Mouse (Mus musculus): Measurements from ENCODE around the gene Catspere2. TPM values are rescaled to one million over a fixed set of nuclear protein-coding genes. Genes with fewer than 3 reads are reported as not detected.
A peak's percentile ranks its signal among the peaks of the same experiment; 100 is the strongest.
"Not testable (repeated sequence)": the region's sequence is repeated elsewhere in the genome, so short reads cannot be mapped to it uniquely, and the experiment has no call there.

The Catspere2 gene
- not detected in 2 replicates for polyA plus RNA-seq (2012; ENCODE audit: insufficient read depth, insufficient read length, missing spikeins)

DNA sequence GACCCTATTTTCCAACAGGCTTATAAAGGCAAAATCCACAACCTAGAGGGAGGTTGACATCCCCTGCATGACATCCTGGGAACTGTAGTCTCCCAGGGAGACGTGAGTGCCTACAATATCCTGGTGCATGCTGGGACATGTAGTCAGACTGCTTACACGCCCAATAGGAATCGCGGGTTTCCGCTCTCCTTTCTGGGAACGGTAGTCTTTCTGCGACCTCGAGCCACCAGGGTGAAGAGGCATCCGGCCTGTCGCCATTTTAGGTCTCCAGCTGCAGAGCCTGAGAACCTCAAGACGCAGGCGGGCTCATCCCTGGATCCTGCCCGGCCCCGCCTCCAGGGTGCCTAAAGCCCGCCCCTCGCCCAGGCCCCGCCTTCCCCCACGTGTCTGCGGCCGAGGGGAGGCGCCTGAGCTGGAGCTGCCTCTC is at the start of gene Catspere2:
Gene Catspere2 (plus strand): TSS at position 400 of the 427 bp plus-strand sequence.
- not testable (repeated sequence) for H3K27ac ChIP-seq (replicated peaks; ENCODE audit: low read depth, low read length); H3K4me1 ChIP-seq (ENCODE audit: control insufficient read depth, insufficient read depth, insufficient read length, low read length)
- peak within 1 kb of the TSS; percentile 72 for H3K4me3 ChIP-seq (ENCODE audit: insufficient read depth, low read depth, low read length)

DNA sequence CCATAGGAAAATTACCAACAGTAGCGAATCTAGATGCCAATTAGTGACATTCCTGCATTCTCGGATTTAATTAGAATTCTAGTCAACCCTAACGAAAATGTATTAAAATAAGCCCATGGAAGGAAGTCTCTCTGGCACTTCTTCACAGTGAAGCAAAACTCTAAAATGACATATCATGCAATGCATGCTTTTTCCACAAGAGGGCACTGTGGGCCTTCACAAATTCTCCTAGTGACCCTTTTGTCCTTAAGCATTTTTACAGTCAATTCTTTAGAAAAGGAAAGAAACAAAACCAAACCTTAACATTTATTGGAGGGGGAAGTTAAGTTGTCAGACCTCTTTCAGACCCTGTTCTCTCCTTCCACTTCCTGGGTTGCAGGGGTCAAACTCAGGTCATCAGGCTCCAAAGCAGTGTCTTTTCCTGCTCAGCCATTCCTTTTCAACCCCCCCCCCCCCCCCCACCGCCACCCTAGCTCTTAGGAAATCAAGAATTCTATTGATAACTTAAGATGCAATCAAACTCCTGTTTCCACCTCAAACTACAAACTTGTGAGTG is 42.7 kb upstream of the Catspere2 start:
- H3K4me1 ChIP-seq (ENCODE audit: control insufficient read depth, insufficient read depth, insufficient read length, low read length); H3K27ac ChIP-seq (replicated peaks; ENCODE audit: low read depth, low read length); H3K4me3 ChIP-seq (ENCODE audit: insufficient read depth, low read depth, low read length): not testable (repeated sequence)

DNA sequence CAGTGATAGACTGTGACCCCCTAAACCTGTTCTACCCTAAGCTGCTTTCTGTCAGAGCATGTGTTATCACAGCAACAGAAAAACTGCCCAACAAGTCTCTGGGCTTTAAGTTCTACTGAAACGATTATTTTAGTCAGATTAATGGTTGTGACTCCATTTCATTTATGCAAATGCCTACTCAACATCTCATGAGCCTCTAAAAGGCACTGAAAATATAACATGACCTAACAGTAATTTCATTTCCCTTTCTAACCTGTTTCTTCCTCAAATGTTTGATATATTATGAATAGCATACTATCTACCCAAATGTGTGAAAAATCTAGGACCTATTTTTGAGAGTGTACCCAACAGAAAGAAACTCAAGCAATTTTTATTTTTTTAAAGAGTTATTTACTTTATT is 1.9 kb upstream of the Catspere2 start:
- no peak overlapping the region for H3K4me3 ChIP-seq (ENCODE audit: insufficient read depth, low read depth, low read length)
- no peak overlapping the region for H3K27ac ChIP-seq (replicated peaks; ENCODE audit: low read depth, low read length)
- no peaks in the 10 kb centered on the region for H3K4me1 ChIP-seq (ENCODE audit: control insufficient read depth, insufficient read depth, insufficient read length, low read length)

DNA sequence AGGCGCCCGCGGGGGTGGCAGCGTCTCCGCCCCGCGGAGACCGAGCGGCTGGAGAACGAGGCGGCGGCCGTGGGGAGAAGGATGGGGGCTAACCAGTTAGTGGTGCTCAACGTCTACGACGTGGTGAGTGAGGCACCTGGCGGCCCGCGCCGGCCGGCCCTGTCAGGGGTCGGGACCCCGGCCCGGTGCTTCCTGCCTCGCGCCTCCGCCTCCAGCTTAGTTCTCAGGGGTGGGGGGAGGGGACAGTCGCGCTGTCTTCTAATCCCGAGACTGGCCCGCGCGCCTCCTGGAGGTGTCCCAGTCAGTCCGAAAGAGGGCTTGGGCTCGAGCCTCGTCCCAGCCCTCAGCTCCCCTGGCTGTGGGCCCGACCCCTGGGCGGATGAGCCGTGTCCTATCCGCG is 359 bp downstream of the Catspere2 start:
- H3K27ac ChIP-seq (replicated peaks; ENCODE audit: low read depth, low read length); H3K4me1 ChIP-seq (ENCODE audit: control insufficient read depth, insufficient read depth, insufficient read length, low read length): not testable (repeated sequence)
- peak overlapping the region; percentile 72 for H3K4me3 ChIP-seq (ENCODE audit: insufficient read depth, low read depth, low read length)

DNA sequence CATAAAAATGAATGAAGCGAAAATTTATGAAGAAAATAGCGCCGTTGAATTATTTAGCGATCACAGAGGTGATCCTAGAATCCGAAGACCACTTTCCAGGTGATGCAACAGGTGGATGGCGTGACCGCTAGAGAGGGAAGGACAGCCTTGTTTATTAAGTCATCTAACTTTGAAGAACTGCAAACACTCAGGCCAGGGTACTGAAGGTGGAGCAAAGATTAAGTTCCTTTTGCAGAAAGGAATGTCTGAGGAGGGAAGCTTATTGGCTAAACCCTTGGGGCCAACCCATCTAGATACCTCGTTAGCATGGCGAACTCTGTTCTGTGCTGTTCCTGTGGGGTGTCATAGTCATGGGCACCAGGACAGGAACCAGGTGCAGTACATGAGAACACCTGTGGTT is 983 bp downstream of the Catspere2 start:
- no peak overlapping the region for H3K27ac ChIP-seq (replicated peaks; ENCODE audit: low read depth, low read length)
- peak overlapping the region; percentile 19; the same call in 1 of the 2 replicates for H3K4me3 ChIP-seq (ENCODE audit: insufficient read depth, low read depth, low read length)
- H3K4me1 ChIP-seq (ENCODE audit: control insufficient read depth, insufficient read depth, insufficient read length, low read length), result no peaks in the 10 kb centered on the region

DNA sequence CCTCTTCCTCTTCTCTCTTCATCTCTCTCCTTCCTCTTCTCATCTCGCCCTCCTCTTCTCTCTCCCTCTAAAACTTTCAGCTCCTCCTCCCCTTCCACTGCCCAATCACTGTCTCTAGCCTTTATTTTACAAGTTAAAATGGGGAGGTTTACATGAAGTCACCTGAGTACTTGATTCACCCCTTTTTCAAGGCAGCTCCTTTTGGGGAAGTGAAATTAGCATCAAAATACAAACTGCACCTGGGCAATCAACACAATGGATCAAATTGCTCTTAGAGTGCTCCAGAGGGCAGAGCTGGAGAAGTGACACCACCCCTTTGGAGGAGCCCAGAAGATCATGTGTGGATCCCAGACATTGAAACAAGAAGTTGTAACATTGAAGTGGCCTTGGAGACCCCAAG is 4.3 kb downstream of the Catspere2 start:
- not testable (repeated sequence) for H3K27ac ChIP-seq (replicated peaks; ENCODE audit: low read depth, low read length); H3K4me3 ChIP-seq (ENCODE audit: insufficient read depth, low read depth, low read length); H3K4me1 ChIP-seq (ENCODE audit: control insufficient read depth, insufficient read depth, insufficient read length, low read length)

DNA sequence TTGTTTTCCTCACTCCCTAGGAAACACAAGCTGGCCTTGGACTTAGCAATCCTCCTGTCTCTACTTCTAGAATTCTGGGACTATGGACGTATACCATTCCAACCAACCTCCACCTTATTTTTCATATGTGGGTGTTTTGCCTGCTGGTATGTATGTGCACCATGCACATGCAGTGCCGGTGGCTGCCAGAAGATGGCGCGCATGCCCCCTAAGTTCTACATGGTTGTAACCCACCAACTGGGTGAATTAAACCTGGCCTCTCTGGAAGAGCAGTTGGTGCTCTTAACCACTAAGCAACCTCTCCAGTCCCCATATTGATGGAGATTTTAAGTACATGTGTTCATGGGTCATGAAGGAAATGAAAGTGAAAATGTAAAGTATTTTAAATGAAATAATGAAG is 89.6 kb downstream of the Catspere2 start:
- H3K4me1 ChIP-seq (ENCODE audit: control insufficient read depth, insufficient read depth, insufficient read length, low read length); H3K4me3 ChIP-seq (ENCODE audit: insufficient read depth, low read depth, low read length); H3K27ac ChIP-seq (replicated peaks; ENCODE audit: low read depth, low read length): not testable (repeated sequence)

DNA sequence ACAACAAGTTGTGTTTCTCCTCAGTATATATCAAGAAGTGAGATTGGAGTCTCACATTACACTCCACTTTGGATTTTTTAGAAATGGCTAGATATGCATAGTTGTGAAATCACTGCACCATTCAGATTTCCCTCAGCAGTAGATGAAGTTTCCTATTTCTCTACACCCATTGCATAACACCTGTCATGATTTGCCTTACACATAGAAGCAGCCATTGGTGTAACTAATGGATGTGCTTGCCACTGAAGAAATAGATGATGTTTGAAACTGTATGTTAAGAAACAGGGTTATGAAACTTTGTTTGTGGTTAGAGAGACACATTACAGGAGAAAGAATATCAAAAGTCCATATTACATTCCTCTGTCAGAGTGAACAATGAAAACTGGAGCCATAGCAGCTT is 114.6 kb downstream of the Catspere2 start:
- H3K4me3 ChIP-seq (ENCODE audit: insufficient read depth, low read depth, low read length); H3K27ac ChIP-seq (replicated peaks; ENCODE audit: low read depth, low read length); H3K4me1 ChIP-seq (ENCODE audit: control insufficient read depth, insufficient read depth, insufficient read length, low read length): not testable (repeated sequence)

DNA sequence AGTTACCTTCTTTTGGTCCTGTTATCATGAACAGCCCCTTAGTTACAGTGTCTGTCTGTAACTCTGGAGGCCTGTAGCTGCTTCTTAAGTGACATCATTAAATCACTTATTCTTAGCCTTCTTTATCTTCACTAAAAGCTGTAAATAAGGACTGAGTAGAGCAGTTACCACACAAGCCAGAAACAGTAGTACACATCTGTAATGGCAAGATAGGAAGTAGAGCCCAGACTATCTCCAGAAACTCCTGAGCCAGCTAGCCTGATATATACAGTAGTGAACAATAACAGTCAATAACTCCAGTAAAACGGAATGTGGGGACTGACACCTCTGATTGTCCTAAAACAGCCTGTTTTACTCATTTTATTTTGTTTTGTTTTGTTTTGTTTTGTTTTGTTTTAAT is 125.3 kb downstream of the Catspere2 start:
- not testable (repeated sequence) for H3K4me1 ChIP-seq (ENCODE audit: control insufficient read depth, insufficient read depth, insufficient read length, low read length); H3K4me3 ChIP-seq (ENCODE audit: insufficient read depth, low read depth, low read length); H3K27ac ChIP-seq (replicated peaks; ENCODE audit: low read depth, low read length)

DNA sequence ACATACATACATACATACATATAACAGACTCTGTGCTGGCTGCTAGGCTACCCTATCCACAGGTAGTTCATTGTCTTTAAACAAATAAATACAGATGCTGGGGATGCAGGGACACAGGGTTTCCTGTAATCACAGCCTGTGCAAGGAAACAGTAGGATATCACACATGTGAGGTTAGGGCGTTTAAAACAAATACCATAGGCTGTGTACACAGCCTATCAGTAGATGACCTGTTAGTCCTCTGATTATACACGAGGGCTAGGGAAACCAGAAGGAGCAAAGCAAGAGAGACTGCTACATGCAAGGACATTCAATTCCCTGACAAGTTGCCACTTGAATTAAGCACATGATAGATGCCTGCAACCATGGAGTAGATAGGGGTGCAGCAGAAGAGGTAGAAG is 139.0 kb downstream of the Catspere2 start:
- H3K27ac ChIP-seq (replicated peaks; ENCODE audit: low read depth, low read length), result not testable (repeated sequence)

DNA sequence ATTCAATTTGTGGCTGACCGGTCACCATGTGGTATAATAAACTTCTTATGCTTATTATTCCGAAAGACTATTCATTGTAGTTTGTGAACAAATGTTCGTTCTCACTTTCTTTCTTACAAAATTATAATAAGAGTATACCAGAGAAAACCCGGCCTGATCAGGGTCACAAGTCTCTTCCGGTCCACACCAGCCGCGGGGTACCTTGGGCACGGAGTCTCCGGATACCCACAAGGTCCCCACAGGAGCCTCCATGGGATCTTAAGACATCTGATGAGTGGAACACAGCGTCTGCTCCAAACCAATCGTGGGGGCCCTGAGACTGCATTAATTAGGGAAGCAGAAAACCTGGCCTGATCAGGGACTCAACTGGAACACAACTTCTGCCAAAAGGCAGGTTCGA is 151.1 kb downstream of the Catspere2 start:
- Histone ChIP-seq H3K4me1 (ENCODE audit: control insufficient read depth, insufficient read depth, insufficient read length, low read length) (no peaks in the 10 kb centered on the region), H3K27ac (replicated peaks; ENCODE audit: low read depth, low read length) (no peak overlapping the region), H3K4me3 (ENCODE audit: insufficient read depth, low read depth, low read length) (no peak overlapping the region)

More for the DNA sequence above, 139.0 kb downstream of the Catspere2 start:
- H3K4me1 ChIP-seq (ENCODE audit: control insufficient read depth, insufficient read depth, insufficient read length, low read length); H3K4me3 ChIP-seq (ENCODE audit: insufficient read depth, low read depth, low read length): not testable (repeated sequence)

DNA sequence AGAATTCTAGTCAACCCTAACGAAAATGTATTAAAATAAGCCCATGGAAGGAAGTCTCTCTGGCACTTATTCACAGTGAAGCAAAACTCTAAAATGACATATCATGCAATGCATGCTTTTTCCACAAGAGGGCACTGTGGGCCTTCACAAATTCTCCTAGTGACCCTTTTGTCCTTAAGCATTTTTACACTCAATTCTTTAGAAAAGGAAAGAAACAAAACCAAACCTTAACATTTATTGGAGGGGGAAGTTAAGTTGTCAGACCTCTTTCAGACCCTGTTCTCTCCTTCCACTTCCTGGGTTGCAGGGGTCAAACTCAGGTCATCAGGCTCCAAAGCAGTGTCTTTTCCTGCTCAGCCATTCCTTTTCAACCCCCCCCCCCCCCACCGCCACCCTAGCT is 163.3 kb downstream of the Catspere2 start:
- not testable (repeated sequence) for H3K4me3 ChIP-seq (ENCODE audit: insufficient read depth, low read depth, low read length); H3K4me1 ChIP-seq (ENCODE audit: control insufficient read depth, insufficient read depth, insufficient read length, low read length); H3K27ac ChIP-seq (replicated peaks; ENCODE audit: low read depth, low read length)

DNA sequence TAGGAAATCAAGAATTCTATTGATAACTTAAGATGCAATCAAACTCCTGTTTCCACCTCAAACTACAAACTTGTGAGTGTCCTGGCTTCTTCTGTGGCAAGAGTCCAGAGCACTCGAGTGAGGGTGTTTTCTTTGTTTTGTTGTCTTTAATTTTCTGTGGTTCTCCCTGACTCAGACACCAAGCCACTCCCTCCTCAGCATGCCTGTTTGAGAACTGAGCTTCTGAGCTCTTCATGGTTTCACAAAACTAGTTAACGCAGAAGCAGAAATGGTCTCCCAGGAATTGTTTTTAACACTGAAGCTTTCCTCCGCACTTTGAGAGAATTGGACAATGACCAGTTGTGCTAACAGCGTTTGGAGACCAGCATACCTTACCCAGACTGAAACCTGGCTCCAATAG is 163.7 kb downstream of the Catspere2 start:
- H3K4me3 ChIP-seq (ENCODE audit: insufficient read depth, low read depth, low read length); H3K4me1 ChIP-seq (ENCODE audit: control insufficient read depth, insufficient read depth, insufficient read length, low read length); H3K27ac ChIP-seq (replicated peaks; ENCODE audit: low read depth, low read length): not testable (repeated sequence)

DNA sequence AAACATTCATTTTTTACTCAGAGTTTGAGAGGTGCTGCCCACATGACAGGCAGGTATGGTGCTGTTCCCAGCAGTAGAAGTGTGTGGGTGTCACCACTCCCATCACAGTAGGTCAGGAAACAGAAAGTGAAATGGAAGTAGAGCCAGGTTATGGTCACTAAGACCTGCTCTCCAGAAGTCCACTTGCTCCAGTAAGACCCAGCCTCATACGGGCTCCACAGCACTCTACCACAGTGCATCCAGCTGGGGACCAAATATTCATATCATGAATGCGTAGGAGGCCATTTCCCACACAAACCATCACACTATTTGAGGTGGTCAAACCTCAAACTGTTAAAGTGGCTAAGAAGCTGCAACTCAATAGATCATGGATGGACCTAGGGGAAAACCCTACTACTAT is 199.0 kb downstream of the Catspere2 start:
- no peaks in the 10 kb centered on the region for H3K4me1 ChIP-seq (ENCODE audit: control insufficient read depth, insufficient read depth, insufficient read length, low read length)

DNA sequence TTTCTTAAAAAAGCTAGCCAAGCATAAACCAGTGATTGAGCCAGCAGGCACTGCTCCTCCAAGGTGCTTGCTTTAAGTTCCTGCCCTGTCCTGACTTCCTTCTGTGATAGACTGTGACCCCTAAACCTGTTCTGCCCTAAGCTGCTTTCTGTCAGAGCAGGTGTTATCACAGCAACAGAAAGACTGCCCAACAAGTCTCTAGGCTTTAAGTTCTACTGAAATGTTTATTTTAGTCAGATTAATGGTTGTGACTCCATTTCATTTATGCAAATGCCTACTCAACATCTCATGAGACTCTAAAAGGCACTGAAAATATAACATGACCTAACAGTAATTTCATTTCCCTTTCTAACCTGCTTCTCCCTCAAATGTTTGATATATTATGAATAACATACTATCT is 202.4 kb downstream of the Catspere2 start:
- Histone ChIP-seq H3K4me1 (ENCODE audit: control insufficient read depth, insufficient read depth, insufficient read length, low read length) (peaks cover 3% of the 10 kb centered on the region; the same call in 1 of the 2 replicates), H3K27ac (replicated peaks; ENCODE audit: low read depth, low read length) (no peak overlapping the region), H3K4me3 (ENCODE audit: insufficient read depth, low read depth, low read length) (no peak overlapping the region)

More for the DNA sequence above, 199.0 kb downstream of the Catspere2 start:
- H3K27ac ChIP-seq (replicated peaks; ENCODE audit: low read depth, low read length), result no peak overlapping the region
- H3K4me3 ChIP-seq (ENCODE audit: insufficient read depth, low read depth, low read length), result no peak overlapping the region

DNA sequence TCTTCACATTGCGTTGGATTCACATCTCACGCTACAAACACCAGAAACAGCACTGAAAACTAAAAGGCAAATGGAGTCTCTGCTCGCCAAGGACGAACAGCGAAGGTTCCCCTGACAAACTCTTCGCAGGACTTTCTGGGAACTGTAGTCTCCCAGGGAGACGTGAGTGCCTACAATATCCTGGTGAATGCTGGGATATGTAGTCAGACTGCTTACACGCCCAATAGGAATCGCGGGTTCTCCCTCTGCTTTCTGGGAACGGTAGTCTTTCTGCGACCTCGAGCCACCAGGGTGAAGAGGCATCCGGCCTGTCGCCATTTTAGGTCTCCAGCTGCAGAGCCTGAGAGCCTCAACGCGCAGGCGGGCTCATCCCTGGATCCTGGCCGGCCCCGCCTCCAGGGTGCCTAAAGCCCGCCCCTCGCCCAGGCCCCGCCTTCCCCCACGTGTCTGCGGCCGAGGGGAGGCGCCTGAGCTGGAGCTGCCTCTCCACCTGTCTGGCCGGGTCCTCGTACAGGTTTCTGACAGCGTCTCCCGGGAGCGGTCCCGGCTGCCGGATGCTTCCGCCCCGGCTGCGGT is 204.1 kb downstream of the Catspere2 start, which contains the start of gene Desi2:
Gene Desi2 (plus strand): TSS at position 202 of the 576 bp plus-strand sequence.
- Histone ChIP-seq H3K4me3 (ENCODE audit: insufficient read depth, low read depth, low read length) (peak within 1 kb of the TSS; percentile 74), H3K27ac (replicated peaks; ENCODE audit: low read depth, low read length) (peak within 1 kb of the TSS; percentile 77)
- not testable (repeated sequence) for H3K4me1 ChIP-seq (ENCODE audit: control insufficient read depth, insufficient read depth, insufficient read length, low read length)
